Mouse (Mus musculus) embryonic fibroblast, embryonic 13.5 days (primary cell): Measurements from ENCODE around the gene H13.

ENCODE experiments used
- CTCF ChIP-seq: IDR thresholded peaks from 2 replicates; pipeline ENCODE4 v1.5.1; 2011; ENCODE audit warnings: mild to moderate bottlenecking, control low read depth, low read length, moderate library complexity, borderline replicate concordance; ENCODE audit not compliant: insufficient read depth
- POLR2A ChIP-seq: IDR thresholded peaks from 2 replicates; pipeline ENCODE4 v1.6.1; 2011; ENCODE audit warnings: low read depth, mild to moderate bottlenecking, control low read depth, low read length, moderate library complexity

GRCm38 (mm10) chr2:152734984-152735383, 65.7 kb downstream of the H13 start:
- TF ChIP-seq CTCF: no peak
- TF ChIP-seq POLR2A: peak; percentile 39
